Mouse (Mus musculus) lung, embryonic 16.5 days (tissue): ENCODE measurements around the gene Pbx3. TPM values are rescaled to one million over a fixed set of nuclear protein-coding genes. Genes with fewer than 3 reads are reported as not detected.
A peak's percentile ranks its signal among the peaks of the same experiment; 100 is the strongest.

Experiments
- ATAC-seq: fragments of 200-750 bp; cut with Nextera tagmentation; 2 replicates; pipeline ENCODE4 v1.8.0; 2017; ENCODE audit warnings: low read depth, mild to moderate bottlenecking, moderate library complexity
- H3K27ac ChIP-seq: fragments of 300-500 bp; sonication (generic); 2 replicates; pipeline ENCODE4 v1.5.1; 2014; ENCODE audit warnings: mild to moderate bottlenecking, control low read depth, low read length
- H3K27me3 ChIP-seq: fragments of 300-500 bp; sonication (generic); 2 replicates; pipeline ENCODE4 v1.6.1; 2014; ENCODE audit warnings: low read depth, low read length, mixed read lengths; ENCODE audit not compliant: control insufficient read depth, insufficient read depth
- H3K36me3 ChIP-seq: fragments of 300-500 bp; sonication (generic); 2 replicates; pipeline ENCODE4 v1.6.1; 2014; ENCODE audit warnings: low read length; ENCODE audit not compliant: control insufficient read depth, insufficient read depth
- H3K4me1 ChIP-seq: fragments of 300-500 bp; sonication (generic); replicated peaks from 2 replicates; pipeline ENCODE4 v1.6.1; 2014; ENCODE audit warnings: low read length, mixed read lengths; ENCODE audit not compliant: control insufficient read depth, insufficient read depth
- H3K4me2 ChIP-seq: fragments of 300-500 bp; sonication (generic); 2 replicates; pipeline ENCODE4 v1.6.1; 2014; ENCODE audit warnings: low read depth, low read length, control low read depth
- H3K4me3 ChIP-seq: fragments of 300-500 bp; sonication (generic); 2 replicates; pipeline ENCODE4 v1.5.1; 2014; ENCODE audit warnings: mild to moderate bottlenecking, low read length, control low read depth
- H3K9ac ChIP-seq: fragments of 300-500 bp; sonication (generic); 2 replicates; pipeline ENCODE4 v1.6.1; 2014; ENCODE audit warnings: low read length, control low read depth
- H3K9me3 ChIP-seq: fragments of 300-500 bp; sonication (generic); 2 replicates; pipeline ENCODE4 v1.6.1; 2016; ENCODE audit warnings: low read length; ENCODE audit not compliant: control insufficient read depth
- WGBS: fragments of 180-500 bp; shearing (Covaris S2); extraction: QIAGEN DNeasy Blood & Tissue Kit; methylation state at CpG from one replicate; pipeline ENCODE4 v1.1.7; 2014; 5-methylcytosine and 5-hydroxymethylcytosine counted together
- polyA plus RNA-seq: library from polyadenylated mRNA; unstranded; fragments of >200 nt; fragmentation: Nextera tagmentation; extraction: Ambion mirVana; gene quantifications from 2 replicates; pipeline ENCODE4 v1.2.1, GENCODE M21; 2015

Gene Pbx3
- polyA plus RNA-seq, 1 experiment from 2014 or later: 25.1 TPM

DNA sequence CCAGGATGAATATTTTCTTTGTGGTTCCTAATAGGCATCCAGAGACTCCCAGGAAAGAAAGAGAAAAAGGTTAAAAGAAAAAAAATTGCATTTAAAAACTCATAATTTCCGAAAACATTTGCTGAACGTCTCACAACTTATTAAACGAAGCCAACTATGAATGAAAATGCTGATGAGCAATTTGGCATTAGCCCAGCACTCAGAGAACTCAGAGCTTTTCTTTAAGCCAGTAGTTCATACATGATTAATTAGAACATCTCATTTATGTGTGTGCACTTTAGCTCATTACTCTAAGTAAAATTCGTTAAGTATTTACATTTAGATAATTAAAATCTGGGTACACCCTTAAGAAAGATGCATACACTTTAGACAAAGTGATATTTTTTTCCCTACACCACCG lies 155.3 kb downstream of the Pbx3 start:
- no peak for ATAC-seq
- H3K9ac ChIP-seq: no peak overlapping the region

DNA sequence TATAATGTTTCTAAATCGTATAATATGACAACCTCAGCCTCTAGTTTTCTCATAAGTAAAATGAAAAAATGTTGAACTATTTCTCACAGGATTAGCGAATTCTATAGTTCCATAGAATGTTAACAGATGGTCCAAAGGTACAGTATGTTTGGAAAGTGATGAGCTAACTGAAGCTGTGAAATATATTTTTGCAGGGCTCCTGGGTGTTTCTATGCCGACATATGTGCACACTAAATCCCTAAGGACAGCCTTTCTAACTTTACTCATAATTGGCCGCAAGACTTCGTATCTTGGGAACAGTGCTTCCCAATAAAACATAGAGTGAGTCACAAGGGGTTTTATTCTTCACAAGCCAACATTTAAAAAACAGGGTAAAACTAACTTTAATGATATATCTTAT lies 157.4 kb downstream of the Pbx3 start:
- no peaks in the 10 kb centered on the region for H3K9me3 ChIP-seq
- no peak for ATAC-seq
- no peak overlapping the region for H3K9ac ChIP-seq
- no peaks in the 10 kb centered on the region for H3K27me3 ChIP-seq
- H3K4me3 ChIP-seq: no peak overlapping the region
- WGBS: 91% methylated on average over 5 of the region's 5 CpGs
- no peaks in the 10 kb centered on the region for H3K36me3 ChIP-seq
- no peak overlapping the region for H3K27ac ChIP-seq
- H3K4me2 ChIP-seq: no peak overlapping the region
- no peaks in the 10 kb centered on the region for H3K4me1 ChIP-seq

More for the DNA sequence above, 155.3 kb downstream of the Pbx3 start:
- no peaks in the 10 kb centered on the region for H3K36me3 ChIP-seq
- H3K4me3 ChIP-seq: no peak overlapping the region
- no peaks in the 10 kb centered on the region for H3K9me3 ChIP-seq
- H3K27ac ChIP-seq: no peak overlapping the region
- WGBS: 68% methylated on average over 5 of the region's 5 CpGs
- H3K4me1 ChIP-seq: no peaks in the 10 kb centered on the region
- H3K4me2 ChIP-seq: no peak overlapping the region
- no peaks in the 10 kb centered on the region for H3K27me3 ChIP-seq

DNA sequence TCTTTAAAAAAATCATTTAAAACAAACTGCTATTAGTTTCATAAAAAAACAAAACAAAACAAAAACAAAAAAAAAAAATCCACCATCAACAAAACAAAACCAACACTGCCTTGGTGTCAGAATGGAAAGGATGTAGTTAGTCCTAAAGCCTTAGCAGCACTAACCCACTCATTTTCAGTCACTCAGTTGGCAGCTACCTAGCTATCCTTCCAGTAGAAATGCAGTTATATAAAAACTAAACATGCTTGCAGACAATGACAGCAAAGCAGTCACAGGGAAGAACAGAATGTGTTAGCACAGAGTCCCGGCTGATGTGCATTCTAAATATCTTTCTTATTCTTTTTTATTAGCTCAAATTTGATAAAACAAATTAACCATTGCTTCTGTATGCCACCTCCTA lies 160.5 kb downstream of the Pbx3 start:
- WGBS: 80% methylated on average over 1 of the region's 1 CpGs
- ATAC-seq: no peak
- H3K4me1 ChIP-seq: no peaks in the 10 kb centered on the region
- no peak overlapping the region for H3K27ac ChIP-seq
- no peak overlapping the region for H3K9ac ChIP-seq
- H3K4me3 ChIP-seq: no peak overlapping the region
- no peaks in the 10 kb centered on the region for H3K36me3 ChIP-seq
- no peaks in the 10 kb centered on the region for H3K27me3 ChIP-seq
- H3K4me2 ChIP-seq: no peak overlapping the region
- H3K9me3 ChIP-seq: no peaks in the 10 kb centered on the region

DNA sequence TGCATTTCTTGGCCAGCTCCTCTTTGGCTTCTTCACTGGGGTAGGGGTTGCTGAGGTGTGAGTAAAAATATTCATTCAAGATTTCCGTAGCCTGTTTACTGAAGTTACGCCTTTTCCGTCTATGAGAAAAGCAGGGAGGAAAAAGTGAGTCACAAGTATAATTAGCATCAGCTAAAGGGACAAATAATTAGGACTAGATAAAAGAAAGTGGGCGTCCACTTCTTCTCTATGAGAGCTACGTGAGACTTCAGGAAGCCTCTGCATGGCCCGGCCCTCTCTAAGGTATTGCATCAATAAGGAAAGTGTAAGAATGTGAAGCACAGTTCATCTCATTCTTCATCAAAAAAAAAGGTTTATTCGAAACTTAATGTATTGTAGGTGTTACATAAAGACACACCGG lies 168.1 kb downstream of the Pbx3 start:
- WGBS: 93% methylated on average over 8 of the region's 8 CpGs
- H3K27me3 ChIP-seq: no peaks in the 10 kb centered on the region
- no peaks in the 10 kb centered on the region for H3K4me1 ChIP-seq
- no peak overlapping the region for H3K9ac ChIP-seq
- peaks cover 8% of the 10 kb centered on the region; the same call in 1 of the 2 replicates for H3K36me3 ChIP-seq
- ATAC-seq: no peak
- H3K9me3 ChIP-seq: no peaks in the 10 kb centered on the region
- no peak overlapping the region for H3K4me2 ChIP-seq
- no peak overlapping the region for H3K4me3 ChIP-seq
- no peak overlapping the region for H3K27ac ChIP-seq

DNA sequence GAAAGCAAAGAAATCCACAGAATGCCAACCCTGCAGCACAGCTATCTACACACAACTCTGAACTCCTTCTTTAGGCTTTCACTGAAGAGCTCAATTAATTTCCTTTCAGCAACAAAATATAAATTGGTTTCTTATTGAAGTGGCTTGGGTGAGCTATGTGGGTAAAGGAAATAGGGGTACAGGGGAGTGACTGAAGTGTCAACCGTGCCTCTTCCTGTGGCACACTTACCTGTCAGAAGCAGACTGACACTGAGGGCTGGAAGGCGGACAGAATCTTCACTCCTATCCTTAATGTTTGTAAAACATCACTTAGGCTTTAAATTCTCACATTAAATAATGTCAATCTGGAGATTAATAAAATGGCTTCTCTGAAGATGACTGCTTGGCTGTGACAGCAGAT lies 168.6 kb downstream of the Pbx3 start:
- Histone ChIP-seq H3K27me3 (no peaks in the 10 kb centered on the region), H3K9ac (no peak overlapping the region), H3K4me1 (no peaks in the 10 kb centered on the region), H3K27ac (no peak overlapping the region), H3K4me2 (no peak overlapping the region), H3K9me3 (no peaks in the 10 kb centered on the region), H3K4me3 (no peak overlapping the region), H3K36me3 (peaks cover 8% of the 10 kb centered on the region; the same call in 1 of the 2 replicates)
- ATAC-seq: no peak
- 89% methylated on average over 2 of the region's 2 CpGs for WGBS

DNA sequence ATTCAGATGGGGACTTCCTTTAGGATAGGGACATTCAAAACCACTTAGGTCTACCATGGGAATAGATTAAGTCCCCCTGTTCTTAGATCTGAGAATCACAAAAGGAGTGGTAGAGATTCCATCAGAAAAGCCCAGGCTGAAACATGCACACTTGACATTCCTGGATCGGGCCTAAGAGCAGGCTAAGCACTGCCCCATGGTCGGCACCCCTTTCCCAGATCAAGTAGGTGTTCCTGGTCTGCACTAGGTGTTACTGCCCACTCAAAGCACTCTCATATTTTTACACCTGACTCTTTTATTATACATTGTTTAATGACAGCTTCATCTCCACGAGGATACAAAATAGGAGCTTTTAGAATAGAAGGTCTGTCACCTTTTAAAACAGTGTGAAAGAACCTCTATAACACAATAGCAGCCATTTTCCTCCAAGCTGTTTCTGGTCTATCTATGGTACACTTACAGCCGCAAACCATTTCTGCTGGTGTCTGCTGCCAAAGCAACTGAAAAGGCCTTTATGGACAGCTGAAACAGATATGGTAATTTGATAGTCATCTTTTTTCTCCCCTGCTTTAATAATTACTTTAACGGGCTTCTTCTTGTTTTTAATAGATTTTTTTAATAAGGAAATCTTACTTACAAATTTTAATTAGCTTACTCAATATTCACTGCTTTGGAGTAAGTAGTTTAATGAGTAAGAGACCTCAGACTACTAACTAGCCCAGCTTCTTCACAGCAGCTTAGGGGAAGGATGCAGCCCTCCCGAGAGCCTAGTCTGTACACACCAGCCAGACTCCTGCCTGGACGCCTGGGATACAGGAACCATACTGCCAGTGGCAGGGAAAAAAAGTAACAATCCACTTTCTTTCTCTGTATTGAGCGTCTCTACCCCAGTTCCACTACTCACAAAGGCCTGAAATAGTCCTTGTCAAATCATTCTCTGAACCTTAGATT lies 178.8 kb downstream of the Pbx3 start:
- 62% methylated on average over 8 of the region's 8 CpGs for WGBS
- ATAC-seq: peak; percentile 71
- H3K4me2 ChIP-seq: no peak overlapping the region
- H3K27me3 ChIP-seq: no peaks in the 10 kb centered on the region
- H3K4me1 ChIP-seq: peaks cover 10% of the 10 kb centered on the region
- peak overlapping the region; percentile 48; the same call in 1 of the 2 replicates for H3K27ac ChIP-seq
- H3K4me3 ChIP-seq: no peak overlapping the region
- H3K9ac ChIP-seq: no peak overlapping the region
- no peaks in the 10 kb centered on the region for H3K9me3 ChIP-seq
- H3K36me3 ChIP-seq: no peaks in the 10 kb centered on the region

DNA sequence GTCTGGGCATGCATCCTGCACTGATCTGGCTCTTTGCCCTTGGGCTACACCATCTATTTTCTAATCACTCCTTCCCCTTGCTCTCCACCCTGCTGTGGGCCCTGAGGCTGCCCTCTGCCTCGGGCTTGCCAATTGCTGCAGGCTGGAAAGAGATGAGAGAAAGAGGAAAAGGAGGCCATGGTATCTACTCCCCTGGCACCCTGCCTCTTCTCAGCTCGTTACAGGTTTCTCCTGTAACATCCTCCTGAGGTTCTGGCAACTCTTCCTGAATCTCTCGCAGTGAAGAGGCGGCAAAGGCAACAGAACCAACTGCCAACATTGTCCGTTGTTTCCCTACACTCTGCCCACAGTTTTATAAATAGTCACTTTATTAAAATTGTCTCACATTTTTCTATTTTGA lies 179.7 kb downstream of the Pbx3 start:
- Histone ChIP-seq H3K27me3 (no peaks in the 10 kb centered on the region), H3K9me3 (no peaks in the 10 kb centered on the region), H3K4me1 (peaks cover 10% of the 10 kb centered on the region), H3K36me3 (no peaks in the 10 kb centered on the region), H3K4me2 (no peak overlapping the region), H3K9ac (no peak overlapping the region; the same call in 1 of the 2 replicates), H3K27ac (peak overlapping the region; percentile 48; the same call in 1 of the 2 replicates), H3K4me3 (no peak overlapping the region)
- no peak for ATAC-seq
- WGBS: 60% methylated on average over 5 of the region's 5 CpGs

DNA sequence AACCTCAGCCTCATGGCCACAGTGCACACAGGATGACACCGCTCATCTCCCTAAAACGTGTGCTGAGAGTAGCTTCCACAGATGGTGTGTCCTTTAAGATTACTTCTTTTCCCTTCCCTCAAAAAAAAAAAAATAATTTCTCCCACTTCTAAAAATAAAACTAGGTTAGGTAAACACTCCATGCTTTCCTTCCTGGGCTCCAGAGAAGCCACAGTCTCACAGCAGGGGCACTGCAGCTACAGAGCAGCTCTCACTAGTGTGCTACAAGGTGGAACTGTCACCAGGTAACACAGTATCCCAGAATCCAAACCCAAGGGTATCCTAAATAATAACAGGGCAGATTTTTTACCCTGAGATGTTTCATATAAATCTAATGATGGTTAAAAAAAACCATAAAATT lies 185.6 kb downstream of the Pbx3 start:
- Histone ChIP-seq H3K4me3 (no peak overlapping the region), H3K9ac (no peak overlapping the region), H3K9me3 (no peaks in the 10 kb centered on the region), H3K4me1 (no peaks in the 10 kb centered on the region; the same call in 1 of the 2 replicates), H3K27me3 (no peaks in the 10 kb centered on the region), H3K4me2 (no peak overlapping the region), H3K27ac (no peak overlapping the region), H3K36me3 (no peaks in the 10 kb centered on the region; the same call in 1 of the 2 replicates)
- 55% methylated on average over 2 of the region's 2 CpGs for WGBS
- ATAC-seq: no peak

DNA sequence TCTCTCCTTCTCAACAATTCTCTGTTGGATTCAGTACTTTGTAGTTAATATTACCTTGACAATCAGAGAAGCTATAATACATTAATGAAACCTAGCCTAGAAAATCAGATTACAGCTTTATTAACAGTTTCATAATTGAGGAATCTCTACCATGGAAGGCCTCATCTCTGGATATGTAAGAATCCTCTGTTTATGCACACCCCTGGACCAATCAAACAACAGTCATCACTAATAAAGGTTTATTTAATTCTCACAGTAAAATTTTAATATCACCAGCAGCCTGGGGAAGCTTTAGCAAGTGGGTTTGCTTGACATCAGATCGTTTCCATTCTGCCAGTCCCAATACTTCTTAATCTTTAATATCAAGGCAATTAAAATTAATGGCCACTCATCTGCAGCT lies 191.3 kb downstream of the Pbx3 start:
- Histone ChIP-seq H3K36me3 (no peaks in the 10 kb centered on the region; the same call in none of the 2 replicates), H3K4me2 (no peak overlapping the region), H3K4me3 (no peak overlapping the region), H3K27ac (no peak overlapping the region), H3K4me1 (no peaks in the 10 kb centered on the region), H3K27me3 (no peaks in the 10 kb centered on the region), H3K9me3 (no peaks in the 10 kb centered on the region), H3K9ac (no peak overlapping the region)
- WGBS: 85% methylated on average over 1 of the region's 1 CpGs
- no peak for ATAC-seq
